Mouse (Mus musculus) MEL (cell line): ENCODE data around the gene Pla2g16. TPM values are rescaled to one million over a fixed set of nuclear protein-coding genes. Genes with fewer than 3 reads are reported as not detected.

Source experiments
- DNase-seq: peaks from one replicate; pipeline ENCODE4 v3.0.0; 2011; ENCODE audit warnings: low read depth, low spot score
- H3K27ac ChIP-seq: 2 replicates; pipeline ENCODE4 v1.5.1; 2012; ENCODE audit warnings: low read depth, mild to moderate bottlenecking, control low read depth, low read length, moderate library complexity; ENCODE audit not compliant: control insufficient read depth
- H3K27me3 ChIP-seq, 2 experiments: fragments of 150-350 bp in 1 of 2; sonication (generic) in 1 of 2; 2 replicates each; pipeline ENCODE4 v1.6.1; 2012; ENCODE audit warnings: low read length in 2 of 2, mild to moderate bottlenecking in 2 of 2, improper control_type of control experiment in 1 of 2, moderate library complexity in 1 of 2; ENCODE audit not compliant: insufficient read depth in 2 of 2, control insufficient read depth in 1 of 2
- H3K36me3 ChIP-seq, 2 experiments: 2 replicates each; pipeline ENCODE4 v1.6.1; 2012 to 2014; ENCODE audit warnings: low read length in 2 of 2, improper control_type of control experiment in 1 of 2, inconsistent platforms in 1 of 2, mild to moderate bottlenecking in 1 of 2; ENCODE audit not compliant: insufficient read depth in 2 of 2, control insufficient read depth in 1 of 2
- H3K4me1 ChIP-seq, 2 experiments: fragments of 150-350 bp in 1 of 2; sonication (generic) in 1 of 2; 2 replicates each; pipeline ENCODE4 v1.6.1; 2012; ENCODE audit warnings: low read length in 2 of 2, improper control_type of control experiment in 1 of 2, mild to moderate bottlenecking in 1 of 2; ENCODE audit not compliant: insufficient read depth in 2 of 2, control insufficient read depth in 1 of 2
- H3K4me3 ChIP-seq, 2 experiments: fragments of 150-350 bp in 1 of 2; sonication (generic) in 1 of 2; 2 replicates each; pipeline ENCODE4 v1.5.1; 2012; ENCODE audit warnings: low read depth in 2 of 2, low read length in 2 of 2, mild to moderate bottlenecking in 2 of 2, moderate library complexity in 2 of 2, control low read depth in 1 of 2, improper control_type of control experiment in 1 of 2; ENCODE audit not compliant: control insufficient read depth in 1 of 2, insufficient read depth in 1 of 2
- H3K79me2 ChIP-seq: 2 replicates; pipeline ENCODE4 v1.6.1; 2012; ENCODE audit warnings: mild to moderate bottlenecking, low read length, moderate library complexity; ENCODE audit not compliant: control insufficient read depth, poor library complexity, insufficient read depth
- H3K9ac ChIP-seq: 2 replicates; pipeline ENCODE4 v1.6.1; 2012; ENCODE audit warnings: low read depth, mild to moderate bottlenecking, control low read depth, low read length, moderate library complexity; ENCODE audit not compliant: control insufficient read depth, poor library complexity, severe bottlenecking
- H3K9me3 ChIP-seq: fragments of 150-350 bp; sonication (generic); replicated peaks from 2 replicates; pipeline ENCODE4 v1.6.1; 2012; ENCODE audit warnings: mild to moderate bottlenecking, low read length, improper control_type of control experiment, moderate library complexity; ENCODE audit not compliant: insufficient read depth
- BHLHE40 ChIP-seq: IDR thresholded peaks from 2 replicates; pipeline ENCODE4 v1.6.1; 2012; ENCODE audit warnings: low read depth, mild to moderate bottlenecking, inconsistent platforms, low read length, improper control_type of control experiment, borderline replicate concordance
- CTCF ChIP-seq, 3 experiments: IDR thresholded peaks in 2 of 3; conservative IDR thresholded peaks in 1 of 3; 2 replicates each; pipeline ENCODE4 v1.5.1; 2011 to 2012; ENCODE audit warnings: low read length in 3 of 3, low read depth in 2 of 3, mild to moderate bottlenecking in 2 of 3, improper control_type of control experiment in 1 of 3, inconsistent platforms in 1 of 3, mixed read lengths in 1 of 3, moderate library complexity in 1 of 3; ENCODE audit not compliant: control insufficient read depth in 1 of 3, insufficient read depth in 1 of 3, poor library complexity in 1 of 3, severe bottlenecking in 1 of 3
- E2F4 ChIP-seq: IDR thresholded peaks from 2 replicates; pipeline ENCODE4 v1.6.1; 2011; ENCODE audit warnings: low read depth, low read length, improper control_type of control experiment, borderline replicate concordance
- ELF1 ChIP-seq: IDR thresholded peaks from 2 replicates; pipeline ENCODE4 v1.6.1; 2014; ENCODE audit warnings: low read depth, mild to moderate bottlenecking, inconsistent platforms, low read length, improper control_type of control experiment, moderate library complexity
- EP300 ChIP-seq, 2 experiments: IDR thresholded peaks; 2 replicates each; pipeline ENCODE4 v1.6.1; 2011; ENCODE audit warnings: improper control_type of control experiment in 2 of 2, low read length in 2 of 2, low read depth in 1 of 2, mild to moderate bottlenecking in 1 of 2
- ETS1 ChIP-seq: IDR thresholded peaks from 2 replicates; pipeline ENCODE4 v1.6.1; 2012; ENCODE audit warnings: low read depth, mild to moderate bottlenecking, inconsistent platforms, low read length, improper control_type of control experiment, moderate library complexity
- GABPA ChIP-seq: IDR thresholded peaks from 2 replicates; pipeline ENCODE4 v1.6.1; 2012; ENCODE audit warnings: low read depth, mild to moderate bottlenecking, inconsistent platforms, low read length, improper control_type of control experiment, moderate library complexity
- GATA1 ChIP-seq: IDR thresholded peaks from 2 replicates; pipeline ENCODE4 v1.6.1; 2011; ENCODE audit warnings: low read depth, low read length, improper control_type of control experiment
- KAT2A ChIP-seq: conservative IDR thresholded peaks from 2 replicates; pipeline ENCODE4 v1.6.1; 2012; ENCODE audit warnings: low read depth, low read length, improper control_type of control experiment, inconsistent platforms
- MAFK ChIP-seq: IDR thresholded peaks from 2 replicates; pipeline ENCODE4 v1.6.1; 2011; ENCODE audit warnings: low read depth, mild to moderate bottlenecking, low read length, improper control_type of control experiment, borderline replicate concordance
- MAX ChIP-seq: IDR thresholded peaks from 2 replicates; pipeline ENCODE4 v1.6.1; 2011; ENCODE audit warnings: low read length, improper control_type of control experiment
- MAZ ChIP-seq: IDR thresholded peaks from 2 replicates; pipeline ENCODE4 v1.6.1; 2012; ENCODE audit warnings: low read depth, mild to moderate bottlenecking, inconsistent platforms, low read length, improper control_type of control experiment
- MXI1 ChIP-seq: IDR thresholded peaks from 2 replicates; pipeline ENCODE4 v1.6.1; 2011; ENCODE audit warnings: mild to moderate bottlenecking, low read depth, low read length, improper control_type of control experiment
- MYB ChIP-seq: IDR thresholded peaks from 2 replicates; pipeline ENCODE4 v1.6.1; 2011; ENCODE audit warnings: mild to moderate bottlenecking, low read depth, low read length, improper control_type of control experiment
- MYC ChIP-seq: IDR thresholded peaks from 2 replicates; pipeline ENCODE4 v1.6.1; 2011; ENCODE audit warnings: low read depth, mild to moderate bottlenecking, low read length, improper control_type of control experiment, moderate library complexity
- NRF1 ChIP-seq: IDR thresholded peaks from 2 replicates; pipeline ENCODE4 v1.6.1; 2014; ENCODE audit warnings: low read depth, mild to moderate bottlenecking, inconsistent platforms, low read length, improper control_type of control experiment, moderate library complexity; ENCODE audit not compliant: poor library complexity, insufficient read depth, severe bottlenecking
- POLR2A ChIP-seq, 2 experiments: IDR thresholded peaks; 2 replicates each; pipeline ENCODE4 v1.6.1; 2011 to 2012; ENCODE audit warnings: low read length in 2 of 2, mild to moderate bottlenecking in 2 of 2, control low read depth in 1 of 2, improper control_type of control experiment in 1 of 2, low read depth in 1 of 2, moderate library complexity in 1 of 2; ENCODE audit not compliant: control insufficient read depth in 1 of 2, insufficient read depth in 1 of 2, poor library complexity in 1 of 2
- RAD21 ChIP-seq: IDR thresholded peaks from 2 replicates; pipeline ENCODE4 v1.6.1; 2011; ENCODE audit warnings: mild to moderate bottlenecking, low read depth, low read length, improper control_type of control experiment
- SIN3A ChIP-seq: IDR thresholded peaks from 2 replicates; pipeline ENCODE4 v1.6.1; 2012; ENCODE audit warnings: low read length, improper control_type of control experiment, inconsistent platforms
- SMC3 ChIP-seq: IDR thresholded peaks from 2 replicates; pipeline ENCODE4 v1.6.1; 2011; ENCODE audit warnings: low read depth, low read length, improper control_type of control experiment
- TAL1 ChIP-seq: IDR thresholded peaks from 2 replicates; pipeline ENCODE4 v1.6.1; 2012; ENCODE audit warnings: mild to moderate bottlenecking, inconsistent platforms, low read length, moderate library complexity, mixed read lengths
- TBP ChIP-seq: IDR thresholded peaks from 2 replicates; pipeline ENCODE4 v1.8.0; 2011; ENCODE audit warnings: low read depth, low read length, improper control_type of control experiment
- USF1 ChIP-seq: IDR thresholded peaks from 2 replicates; pipeline ENCODE4 v1.6.1; 2014; ENCODE audit warnings: low read depth, mild to moderate bottlenecking, inconsistent platforms, low read length, improper control_type of control experiment, moderate library complexity
- ZC3H11A ChIP-seq: IDR thresholded peaks from 2 replicates; pipeline ENCODE4 v1.6.1; 2012; ENCODE audit warnings: low read depth, mild to moderate bottlenecking, inconsistent platforms, low read length, improper control_type of control experiment
- ZMIZ1 ChIP-seq: IDR thresholded peaks from 2 replicates; pipeline ENCODE4 v1.6.1; 2012; ENCODE audit warnings: low read depth, mild to moderate bottlenecking, inconsistent platforms, low read length, improper control_type of control experiment, moderate library complexity
- polyA plus RNA-seq, 2 experiments: library from polyadenylated mRNA; stranded (reverse) in 1 of 2; unstranded in 1 of 2; fragments of >175 nt in 1 of 2; fragments of >200 nt in 1 of 2; gene quantifications; 2 replicates each; pipeline versions ENCODE4 v1.2.1 to v1.2.4; 2012; ENCODE audit warnings: low replicate concordance in 2 of 2, low read depth in 1 of 2; ENCODE audit not compliant: insufficient read length in 2 of 2, insufficient read depth in 1 of 2, missing spikeins in 1 of 2
- total RNA-seq: library from RNA; depleted of rRNA; stranded (reverse); fragments of 300-350 nt; gene quantifications from 2 replicates; pipeline ENCODE4 v1.2.3, GENCODE M21; 2012

Gene Pla2g16
- total and polyA plus RNA-seq, 3 experiments, result 19.0 to 24.7 TPM; not detected in 1

GRCm38 (mm10) chr19:7508026-7508425, 49.2 kb upstream of the Pla2g16 start:
- Histone ChIP-seq H3K4me1 (no peaks in the 10 kb centered on the region; a peak in 1 of 4 replicates), H3K4me3 (no peak overlapping the region), H3K9ac (no peak overlapping the region), H3K27me3 (no peaks in the 10 kb centered on the region), H3K9me3 (no peaks in the 10 kb centered on the region), H3K79me2 (peaks cover 4% of the 10 kb centered on the region; the same call in 1 of the 2 replicates), H3K36me3 (peaks cover 0 to 6% of the 10 kb centered on the region in 2 experiments; a peak in 2 of 4 replicates), H3K27ac (no peak overlapping the region)
- no peak for DNase-seq
- no peak for TF ChIP-seq MYC
- TF ChIP-seq CTCF (IDR thresholded peaks at IDR 0.05 in 2 of 3, conservative IDR thresholded peaks at IDR 0.05 in 1 of 3; ENCODE audit: control insufficient read depth in 1 of 3, insufficient read depth in 1 of 3, low read depth in 2 of 3, low read length in 3 of 3, poor library complexity in 1 of 3, severe bottlenecking in 1 of 3), result peak in 2 of 3 experiments; percentile 23 to 38; a peak in 4 of 6 replicates
- TF ChIP-seq SIN3A, result no peak
- peak; percentile 29; the same call in 1 of the 2 replicates for TF ChIP-seq SMC3
- TF ChIP-seq RAD21, result peak; percentile 16

- H3K9me3 ChIP-seq, result no peaks in the 10 kb centered on the region
- peaks cover 0 to 2% of the 10 kb centered on the region in 2 experiments; a peak in 1 of 4 replicates for H3K4me1 ChIP-seq
- peak; percentile 60 for DNase-seq
- TF ChIP-seq MYB, result no peak
- TF ChIP-seq RAD21, result no peak
- TF ChIP-seq MAX, result peak; percentile 56
- TF ChIP-seq GABPA, result no peak
- TF ChIP-seq NRF1, result no peak
- peak; percentile 29; the same call in 1 of the 2 replicates for TF ChIP-seq ETS1
- no peak for TF ChIP-seq TAL1
- peak; percentile 42; the same call in 1 of the 2 replicates for TF ChIP-seq SIN3A
- TF ChIP-seq E2F4, result no peak
- no peak for TF ChIP-seq ZMIZ1
- TF ChIP-seq GATA1, result peak; percentile 47; the same call in 1 of the 2 replicates
- no peak for TF ChIP-seq BHLHE40
- no peak for TF ChIP-seq ELF1
- peak; percentile 18 to 28; a peak in 1 of 4 replicates for TF ChIP-seq EP300 (IDR thresholded peaks at IDR 0.05; ENCODE audit: low read depth in 1 of 2, low read length in 2 of 2)
- TF ChIP-seq MXI1, result peak; percentile 65; the same call in 1 of the 2 replicates
- no peak for TF ChIP-seq USF1
- no peak for TF ChIP-seq MAZ
- TF ChIP-seq MYC, result peak; percentile 83
- TF ChIP-seq MAFK, result no peak
- no peak for TF ChIP-seq KAT2A
- no peak for TF ChIP-seq TBP
- no peak for TF ChIP-seq CTCF (IDR thresholded peaks at IDR 0.05 in 2 of 3, conservative IDR thresholded peaks at IDR 0.05 in 1 of 3; ENCODE audit: control insufficient read depth in 1 of 3, insufficient read depth in 1 of 3, low read depth in 2 of 3, low read length in 3 of 3, poor library complexity in 1 of 3, severe bottlenecking in 1 of 3)
- no peak for TF ChIP-seq ZC3H11A
- no peak for TF ChIP-seq POLR2A (IDR thresholded peaks at IDR 0.05; ENCODE audit: control insufficient read depth in 1 of 2, insufficient read depth in 1 of 2, low read depth in 1 of 2, low read length in 2 of 2, poor library complexity in 1 of 2)
- TF ChIP-seq, all 39 proteins: peak for 7
- no peak overlapping the region for H3K4me3 ChIP-seq
- peaks cover 12 to 13% of the 10 kb centered on the region in 2 experiments for H3K36me3 ChIP-seq
- H3K27me3 ChIP-seq, result no peaks in the 10 kb centered on the region
- no peak overlapping the region for H3K27ac ChIP-seq
- H3K79me2 ChIP-seq, result no peaks in the 10 kb centered on the region
- no peak overlapping the region for H3K9ac ChIP-seq
Measured at GRCm38 (mm10) chr19:7516437-7516836, 40.8 kb upstream of the Pla2g16 start.
